Comparison of ENCODE assay signal across 8 mouse cellular contexts in the genomic region with DNA sequence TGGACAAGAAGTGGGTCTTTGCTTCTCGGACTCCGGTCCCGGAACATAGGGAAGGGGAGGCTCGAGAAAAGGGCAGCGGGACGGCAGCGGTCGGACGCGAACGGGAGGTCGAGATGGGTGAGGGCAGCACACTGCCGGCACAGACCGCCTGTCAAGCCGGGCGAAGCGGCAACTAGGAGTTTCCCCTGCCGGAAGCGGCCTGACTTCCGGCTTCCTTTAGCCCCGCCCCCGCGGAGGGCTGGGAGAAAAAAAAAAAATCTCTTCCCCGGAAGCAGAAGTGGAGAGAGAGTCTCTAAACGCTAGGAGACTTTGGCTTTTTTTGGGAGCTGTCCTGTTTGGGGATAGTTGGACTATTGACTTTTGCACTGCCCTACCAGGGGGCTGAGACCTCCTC. TPM values are rescaled to one million over a fixed set of nuclear protein-coding genes. Genes with fewer than 3 reads are reported as not detected.
DNase-seq lines count a peak whose midpoint lies in the region; ATAC-seq lines count a peak whose summit lies in the region.

A gene (minus strand): TSS at position 209 of the 394 bp plus-strand sequence.

- H3K4me1 ChIP-seq in heart, embryonic 14.5 days (ENCODE audit: control insufficient read depth in 2 of 2, insufficient read depth in 2 of 2, low read length in 2 of 2) = peaks cover 3 to 8% of the 10 kb centered on the region in 2 experiments; a peak in 2 of 4 replicates
- H3K4me1 ChIP-seq in liver, embryonic 13.5 days (replicated peaks) = peaks cover 32% of the 10 kb centered on the region
- H3K4me1 ChIP-seq in stomach, embryonic 16.5 days (ENCODE audit: control insufficient read depth, insufficient read depth, low read length) = peaks cover 6% of the 10 kb centered on the region

- peak within 1 kb of the TSS; percentile 64 for H3K4me2 ChIP-seq in heart, embryonic 14.5 days (ENCODE audit: low read length)
- peak within 1 kb of the TSS; percentile 86 for H3K4me2 ChIP-seq in liver, embryonic 13.5 days
- H3K4me2 ChIP-seq in stomach, embryonic 16.5 days (ENCODE audit: low read depth, low read length) = peak within 1 kb of the TSS; percentile 89

- H3K27ac ChIP-seq in heart, embryonic 14.5 days (replicated peaks in 1 of 2; ENCODE audit: control insufficient read depth in 1 of 2, insufficient read depth in 1 of 2, low read depth in 2 of 2, low read length in 2 of 2) = peak within 1 kb of the TSS; percentile 64 to 83
- H3K27ac ChIP-seq in liver, embryonic 13.5 days = peak within 1 kb of the TSS; percentile 73
- peak within 1 kb of the TSS; percentile 52; the same call in 1 of the 2 replicates for H3K27ac ChIP-seq in stomach, embryonic 16.5 days (ENCODE audit: low read length)

- no peaks in the 10 kb centered on the region for H3K27me3 ChIP-seq in heart, embryonic 14.5 days (ENCODE audit: control insufficient read depth, insufficient read depth, low read length)
- H3K27me3 ChIP-seq in liver, embryonic 13.5 days = no peaks in the 10 kb centered on the region
- no peaks in the 10 kb centered on the region for H3K27me3 ChIP-seq in stomach, embryonic 16.5 days (ENCODE audit: control insufficient read depth, insufficient read depth, low read length)

- H3K9me3 ChIP-seq in heart, embryonic 14.5 days (ENCODE audit: control insufficient read depth, low read length) = no peaks in the 10 kb centered on the region
- no peaks in the 10 kb centered on the region for H3K9me3 ChIP-seq in liver, embryonic 13.5 days (replicated peaks)
- H3K9me3 ChIP-seq in stomach, embryonic 16.5 days (replicated peaks; ENCODE audit: control insufficient read depth, low read length) = no peaks in the 10 kb centered on the region

- DNase-seq in c-Kit-negative CD71-positive TER-119-positive erythroid progenitor cells, embryonic 14.5 days (ENCODE audit: low read depth, low spot score) = peak; percentile 73
- DNase-seq in fibroblast of lung, adult 2 months (ENCODE audit: low read depth) = peak; percentile 57
- peak; percentile 93 for DNase-seq in kidney, postnatal 14 days
- peak; percentile 86 for DNase-seq in liver, embryonic 13.5 days
- DNase-seq in neural tube, embryonic 10.5 days (ENCODE audit: extremely low spot score, low spot score) = peak; percentile 91

- under 1% methylated on average over 25 of the region's 25 CpGs for WGBS in heart, embryonic 14.5 days
- WGBS in liver, embryonic 13.5 days (ENCODE audit: insufficient replicate concordance) = under 1% methylated on average over 25 of the region's 25 CpGs
- under 1% methylated on average over 23 of the region's 25 CpGs for WGBS in stomach, embryonic 16.5 days

- ATAC-seq in CD4-positive, CD25-positive, alpha-beta regulatory T cell, adult 4 months = peak; percentile 82
- ATAC-seq in heart, embryonic 14.5 days (ENCODE audit: insufficient number of reproducible peaks, insufficient read depth, low FRiP score, low read depth) = peak; percentile 67
- ATAC-seq in liver, embryonic 13.5 days (ENCODE audit: low read depth) = peak; percentile 87
- ATAC-seq in stomach, embryonic 16.5 days (ENCODE audit: insufficient read depth, low FRiP score) = peak; percentile 86

- peak within 1 kb of the TSS; percentile 81 for H3K9ac ChIP-seq in heart, embryonic 14.5 days (ENCODE audit: low read length)
- peak within 1 kb of the TSS; percentile 93 for H3K9ac ChIP-seq in liver, embryonic 13.5 days
- H3K9ac ChIP-seq in stomach, embryonic 16.5 days (ENCODE audit: low read length) = peak within 1 kb of the TSS; percentile 85

- no peaks in the 10 kb centered on the region for H3K36me3 ChIP-seq in heart, embryonic 14.5 days (ENCODE audit: control insufficient read depth, insufficient read depth, low read length)
- no peaks in the 10 kb centered on the region for H3K36me3 ChIP-seq in liver, embryonic 13.5 days
- H3K36me3 ChIP-seq in stomach, embryonic 16.5 days (ENCODE audit: control insufficient read depth, insufficient read depth, low read length) = no peaks in the 10 kb centered on the region

- H3K4me3 ChIP-seq in heart, embryonic 14.5 days (ENCODE audit: control insufficient read depth in 1 of 2, insufficient read depth in 1 of 2, low read depth in 1 of 2, low read length in 2 of 2) = peak within 1 kb of the TSS; percentile 80 to 97
- peak within 1 kb of the TSS; percentile 93 for H3K4me3 ChIP-seq in liver, embryonic 13.5 days (replicated peaks)
- H3K4me3 ChIP-seq in stomach, embryonic 16.5 days (replicated peaks; ENCODE audit: low read length) = peak within 1 kb of the TSS; percentile 94

RNA-seq across cellular contexts. Expression of the gene that starts here (rescaled TPM):
- 10 to 100 TPM; 37.1 to 44.8 TPM for polyA plus RNA-seq in CD4-positive, CD25-positive, alpha-beta regulatory T cell, adult 4 months (2017; shearing (Covaris generic))
- polyA plus RNA-seq in heart, embryonic 14.5 days (2014; fragmentation: Nextera tagmentation; extraction: Ambion mirVana) = 28.0 and 29.1 TPM in 2 replicates
- 21.7 and 25.2 TPM in 2 replicates for polyA plus RNA-seq in liver, embryonic 13.5 days (2015; fragmentation: Nextera tagmentation; extraction: Ambion mirVana)
- polyA plus RNA-seq in stomach, embryonic 16.5 days (2015; fragmentation: Nextera tagmentation; extraction: Ambion mirVana) = 27.9 and 31.1 TPM in 2 replicates

Comparison
In these comparisons a context has a peak if more than half of its experiments do, and no peak if none do; other contexts are left out.
1. Peak in every context shown above with its lines: DNase-seq, ATAC-seq, H3K4me3 ChIP-seq and H3K27ac ChIP-seq.